Mouse (Mus musculus) lung, postnatal 4 days (tissue): ENCODE data around the gene Mctp1.
"Not testable (repeated sequence)": the region's sequence is repeated elsewhere in the genome, so short reads cannot be mapped to it uniquely, and the experiment has no call there.

ENCODE experiments used
- DNase-seq, 2 experiments: peaks; one replicate each; pipeline ENCODE4 v3.0.0; 2021

Mctp1 gene

DNA sequence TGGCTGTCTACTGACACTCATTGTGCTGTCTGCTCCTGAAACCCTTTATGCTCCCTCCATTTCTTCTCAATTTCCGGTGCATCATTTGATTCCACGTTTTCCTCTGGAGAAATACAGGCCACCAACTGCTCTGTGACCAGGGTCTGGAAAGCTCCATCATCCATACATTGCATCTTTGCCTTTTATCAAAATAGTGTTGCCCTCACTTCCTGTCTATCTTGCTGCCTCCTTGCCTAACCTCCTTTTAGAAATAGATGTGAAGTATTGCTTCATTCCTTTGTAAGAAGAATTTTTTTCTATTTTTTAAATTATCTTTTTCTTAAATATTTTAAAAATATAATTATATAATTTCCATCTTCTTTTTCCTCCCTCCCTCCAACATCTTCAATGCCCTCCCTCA, 98.7 kb downstream of the Mctp1 start:
- no peak for DNase-seq

- peak; percentile 34 to 76 for DNase-seq
These were observed 99.9 kb downstream of the Mctp1 start for GRCm38 (mm10) chr13:76484086-76484709.

- DNase-seq: no peak
These were observed 131.6 kb downstream of the Mctp1 start for GRCm38 (mm10) chr13:76515896-76516295.

DNA sequence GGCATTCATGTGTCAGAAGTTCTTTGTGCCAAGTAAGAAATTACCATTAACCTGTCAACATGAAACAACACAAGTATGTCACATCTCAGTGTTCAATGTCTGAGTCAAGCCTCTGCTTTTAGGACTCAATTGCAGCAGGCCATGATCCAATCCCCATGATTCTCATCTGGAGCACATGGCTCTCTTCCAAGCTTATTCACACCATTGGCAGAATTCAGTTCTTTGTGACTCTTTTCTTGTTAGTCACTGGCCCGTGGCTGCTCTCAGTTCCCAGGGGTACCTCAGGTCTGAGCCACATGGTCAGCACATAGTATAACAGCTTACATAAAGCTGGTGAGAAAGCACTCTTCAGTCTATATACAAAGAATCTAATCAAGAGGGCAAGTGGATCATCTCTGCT, 138.8 kb downstream of the Mctp1 start:
- no peak for DNase-seq

DNA sequence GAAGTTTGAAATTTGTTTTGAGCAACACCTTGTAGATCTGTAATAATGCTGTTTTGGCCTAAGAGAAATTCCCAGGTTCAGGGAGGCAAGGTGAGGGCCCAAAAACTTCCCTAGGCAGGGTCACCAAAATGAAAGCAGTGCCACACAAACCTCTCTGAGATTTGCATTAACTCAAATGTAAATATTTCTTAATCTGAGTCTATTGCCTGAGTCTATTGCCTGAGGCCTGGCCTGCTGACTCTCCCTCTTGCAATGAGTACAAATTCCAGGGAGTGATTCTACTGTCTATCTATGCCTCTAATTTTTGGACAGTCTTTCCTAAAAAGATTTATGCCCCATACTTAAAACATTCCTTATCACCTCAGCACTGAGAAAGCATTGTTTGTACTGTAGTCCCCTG, 143.0 kb downstream of the Mctp1 start:
- no peak for DNase-seq

GRCm38 (mm10) chr13:76527751-76528150, 143.4 kb downstream of the Mctp1 start:
- DNase-seq: no peak

GRCm38 (mm10) chr13:76529915-76530314, 145.6 kb downstream of the Mctp1 start:
- no peak for DNase-seq

DNA sequence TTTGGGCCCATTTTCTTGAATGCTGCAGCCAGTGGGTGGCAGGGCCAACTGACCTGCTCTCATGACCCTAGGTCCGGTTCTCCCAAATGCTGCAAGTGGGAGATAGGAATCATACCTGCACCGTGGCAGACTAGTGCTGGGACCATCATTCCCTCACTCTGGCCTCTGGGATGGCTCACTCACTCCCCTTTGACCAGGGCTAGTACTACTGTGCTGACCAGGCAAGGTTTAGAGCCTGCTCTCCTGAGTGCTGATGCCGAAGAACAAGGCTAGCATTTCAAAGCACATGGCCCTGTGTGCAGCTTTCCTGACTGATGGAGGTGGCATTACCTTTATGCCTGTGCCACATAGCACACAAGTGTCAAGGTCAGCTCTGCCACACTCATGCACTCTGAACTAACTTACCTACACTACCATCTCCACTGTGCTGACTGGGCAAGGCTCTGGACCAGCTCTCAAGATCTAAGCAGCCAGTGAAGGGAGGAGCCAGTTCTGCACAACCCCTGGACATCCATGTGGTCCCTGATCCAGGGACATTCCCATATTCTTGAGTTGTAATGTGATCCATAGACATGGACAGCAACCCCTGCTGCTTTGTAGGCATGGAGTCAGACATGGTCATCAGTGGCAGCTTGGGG, 146.7 kb downstream of the Mctp1 start:
- DNase-seq: no peak

- no peak for DNase-seq
These were observed 163.5 kb downstream of the Mctp1 start for GRCm38 (mm10) chr13:76547854-76548253.

DNA sequence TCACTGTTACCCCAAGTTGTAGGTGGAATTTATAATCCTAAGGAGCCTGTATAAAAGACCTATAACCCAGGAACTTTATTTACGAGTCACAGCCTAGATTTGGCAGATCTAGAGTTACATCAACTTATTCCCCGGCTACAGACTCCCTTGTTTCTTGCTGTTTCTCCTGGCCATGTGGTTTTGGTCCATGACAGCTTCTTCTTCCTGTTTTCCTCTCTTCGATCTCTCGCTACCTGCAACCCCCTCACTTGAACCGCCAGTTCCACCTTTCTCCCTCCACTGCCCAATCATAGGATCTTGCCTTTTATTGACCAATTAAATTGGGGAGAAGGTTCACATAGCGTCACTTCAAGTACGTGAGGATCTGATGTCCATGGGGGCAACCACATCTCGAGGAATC, 176.6 kb downstream of the Mctp1 start:
- no peak for DNase-seq

DNA sequence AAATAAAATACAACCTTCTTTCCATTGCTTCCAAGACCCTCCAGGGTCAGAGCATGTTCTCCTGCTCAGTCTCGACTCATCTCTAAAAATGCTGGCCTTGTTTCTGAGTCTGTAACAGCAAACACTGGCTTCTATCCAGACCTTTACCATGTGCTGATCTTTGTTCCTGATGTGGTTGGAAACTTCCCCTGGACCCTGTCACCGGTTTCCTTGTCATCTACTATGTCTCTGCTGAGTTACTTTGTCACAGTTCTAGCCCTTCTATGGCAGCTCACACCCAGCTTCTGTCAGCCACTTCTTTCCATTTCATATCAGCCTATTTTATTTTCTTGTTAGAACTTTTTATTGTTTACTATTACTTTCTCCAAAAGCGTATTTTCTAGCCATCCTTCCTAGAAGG, 177.3 kb downstream of the Mctp1 start:
- DNase-seq: no peak

GRCm38 (mm10) chr13:76564061-76564460, 179.7 kb downstream of the Mctp1 start:
- DNase-seq: no peak

DNA sequence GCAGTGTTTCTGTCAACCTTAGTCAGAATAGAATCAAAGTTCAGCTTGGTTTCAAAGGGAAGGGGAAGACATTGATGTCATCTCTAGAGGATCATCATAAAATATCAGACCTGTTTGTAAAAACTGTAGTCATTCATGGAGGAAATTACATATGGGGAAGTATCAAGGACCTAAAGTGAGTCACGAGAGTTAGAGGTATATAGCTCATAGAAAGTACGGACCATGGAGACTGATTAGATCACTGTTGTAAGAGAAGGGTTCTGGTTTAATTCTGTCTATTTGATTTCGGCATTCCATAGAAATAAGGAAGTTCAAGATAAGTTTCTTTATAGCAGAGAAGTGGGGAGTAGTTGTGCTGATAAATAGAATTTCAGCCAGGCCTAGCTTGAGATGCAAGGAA, 181.7 kb downstream of the Mctp1 start:
- DNase-seq: no peak

DNA sequence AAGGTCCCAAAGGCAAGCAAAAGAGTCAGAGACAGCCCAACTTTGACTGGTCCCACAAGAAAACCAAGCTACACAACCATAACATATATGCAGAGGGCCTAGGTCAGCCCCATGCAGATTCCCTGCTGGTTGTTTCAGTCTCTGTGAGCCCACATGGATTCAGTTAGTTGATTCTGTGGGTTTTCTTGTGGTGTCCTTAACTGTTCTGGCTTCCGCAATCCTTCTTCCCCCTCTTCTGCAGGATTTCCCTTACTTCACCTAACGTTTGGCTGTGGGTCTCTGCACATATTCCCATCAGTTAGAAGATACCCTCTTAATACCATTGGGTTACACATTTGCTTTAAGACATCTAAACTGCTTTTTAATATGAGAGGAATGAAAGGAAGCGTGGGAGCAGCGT, 183.1 kb downstream of the Mctp1 start:
- DNase-seq: no peak

- no peak for DNase-seq
These were observed 184.4 kb downstream of the Mctp1 start for GRCm38 (mm10) chr13:76568569-76569211.

- peak; percentile 44 to 51 for DNase-seq
These were observed 195.1 kb downstream of the Mctp1 start for GRCm38 (mm10) chr13:76579414-76579813.

- no peak for DNase-seq
These were observed 201.1 kb downstream of the Mctp1 start for GRCm38 (mm10) chr13:76585447-76585846.

DNA sequence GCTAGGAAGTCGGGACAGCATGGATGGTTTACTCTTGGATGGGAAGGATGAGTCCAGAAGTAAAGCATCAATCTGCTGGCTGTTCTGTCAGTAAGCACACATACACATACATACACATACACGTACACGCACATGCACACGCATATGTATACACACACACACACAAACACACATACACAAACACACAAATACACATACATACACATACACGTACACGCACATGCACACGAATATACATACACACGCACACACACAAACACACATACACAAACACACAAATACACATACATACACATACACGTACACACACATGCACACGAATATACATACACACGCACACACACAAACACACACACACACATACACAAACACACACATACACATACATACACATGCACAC, 206.4 kb downstream of the Mctp1 start:
- not testable (repeated sequence) for DNase-seq

- no peak for DNase-seq
These were observed 206.9 kb downstream of the Mctp1 start for GRCm38 (mm10) chr13:76591189-76591588.

DNA sequence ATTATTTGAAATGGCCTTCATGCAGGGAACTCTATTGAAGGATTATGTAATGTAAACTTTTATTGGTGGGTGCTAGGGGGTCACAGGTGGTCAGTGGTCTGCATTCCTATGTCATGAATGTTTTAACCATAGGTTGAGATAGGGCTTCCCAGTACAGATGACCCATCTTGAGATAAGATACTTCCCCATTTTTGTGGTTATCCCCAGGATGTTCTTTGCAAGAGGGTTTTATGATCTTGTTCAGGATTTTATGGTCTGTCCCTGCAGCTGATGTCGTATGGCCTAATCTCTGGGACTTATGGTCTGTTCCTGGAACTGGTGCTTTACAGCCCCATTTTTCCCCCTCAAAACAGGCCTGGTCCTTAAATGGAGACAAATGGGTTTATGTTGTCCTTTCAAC, 207.4 kb downstream of the Mctp1 start:
- DNase-seq: no peak

DNA sequence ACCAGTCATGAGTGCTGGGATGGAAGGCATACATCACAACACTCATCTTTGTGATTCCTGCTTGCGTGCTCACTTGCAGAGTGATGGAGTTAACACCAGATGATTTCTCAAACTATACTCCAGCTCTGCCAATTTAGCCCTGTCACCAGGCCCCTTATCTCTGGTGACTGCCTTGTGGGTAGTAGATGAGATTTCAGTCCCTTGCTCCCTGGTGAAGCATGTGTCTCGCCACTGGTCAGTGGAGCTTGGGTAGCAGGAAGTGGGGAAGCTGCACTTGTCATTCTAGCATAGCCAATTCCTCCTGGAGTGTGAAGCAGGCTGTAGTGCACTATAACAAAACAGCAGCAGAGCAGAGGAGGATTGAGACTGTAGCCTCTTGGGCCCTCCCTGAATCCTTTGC, 208.6 kb downstream of the Mctp1 start:
- DNase-seq: no peak

- DNase-seq: no peak
These were observed 212.7 kb downstream of the Mctp1 start for GRCm38 (mm10) chr13:76597005-76597404.

- no peak for DNase-seq
These were observed 225.1 kb downstream of the Mctp1 start for GRCm38 (mm10) chr13:76609425-76609824.

GRCm38 (mm10) chr13:76611499-76611898, 227.2 kb downstream of the Mctp1 start:
- DNase-seq: no peak

DNA sequence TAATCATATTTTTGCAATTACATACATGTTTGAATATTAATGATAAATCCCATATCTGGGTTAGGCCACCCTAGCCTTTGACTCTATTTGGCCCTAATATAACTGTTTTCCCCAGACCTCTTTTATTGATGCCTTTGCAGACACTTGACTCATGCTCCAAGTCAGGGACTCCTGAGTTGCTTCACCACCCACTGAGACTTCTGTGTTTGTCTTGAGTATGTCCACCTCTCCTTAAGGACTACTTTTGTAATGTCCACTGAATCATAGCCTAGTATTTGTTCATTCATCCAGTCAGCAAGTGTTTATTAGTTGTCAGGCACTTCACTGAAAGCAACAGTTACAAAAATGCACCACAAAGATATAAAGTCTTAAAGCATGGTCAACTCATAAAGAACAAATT, 235.8 kb downstream of the Mctp1 start:
- DNase-seq: no peak
